In genomic region chr4:111416126-111416525, GRCm38 (mm10) we compare ENCODE assay signal across 10 mouse cellular contexts. TPM values are rescaled to one million over a fixed set of nuclear protein-coding genes. Genes with fewer than 3 reads are reported as not detected.
DNase-seq lines count a peak whose midpoint lies in the region; ATAC-seq and TF ChIP-seq lines count a peak whose summit lies in the region.
"Had no signal": no experiment of that assay in that cellular context is flagged by ENCODE, and none has a peak within 500 bp of the region (broad histone marks: within the 10 kb centered on the region; RNA-seq: fewer than 3 reads in every experiment).

No protein-coding gene starts in this region.

- H3K4me1 ChIP-seq in kidney, adult 2 months (ENCODE audit: control insufficient read depth, insufficient read depth, low read length), result peaks cover 26% of the 10 kb centered on the region; the same call in 1 of the 2 replicates
- no peaks in the 10 kb centered on the region for H3K4me1 ChIP-seq in bone marrow, adult 2 months (ENCODE audit: control insufficient read depth, insufficient read depth, low read length)
- H3K4me1 ChIP-seq in hindbrain, embryonic 10.5 days (replicated peaks), result peaks cover 25% of the 10 kb centered on the region
- peaks cover 37% of the 10 kb centered on the region for H3K4me1 ChIP-seq in midbrain, embryonic 14.5 days (ENCODE audit: control insufficient read depth, insufficient read depth, low read length)

- no peaks in the 10 kb centered on the region; the same call in 1 of the 2 replicates for H3K36me3 ChIP-seq in kidney, adult 2 months (ENCODE audit: control insufficient read depth, insufficient read depth, low read length)
- peaks cover 23% of the 10 kb centered on the region for H3K36me3 ChIP-seq in hindbrain, embryonic 10.5 days
- peaks cover 17% of the 10 kb centered on the region for H3K36me3 ChIP-seq in midbrain, embryonic 14.5 days (ENCODE audit: control insufficient read depth, insufficient read depth, low read length)

- no peak for DNase-seq in kidney, adult 2 months
- no peak for DNase-seq in kidney, postnatal 14 days
- DNase-seq in hindbrain, embryonic 10.5 days (ENCODE audit: low spot score), result no peak
- DNase-seq in midbrain, embryonic 14.5 days, result no peak
- no peak for DNase-seq in gastrocnemius, postnatal 4 days (ENCODE audit: low spot score in 2 of 2)
- no peak for DNase-seq in urinary bladder, postnatal 36 days (ENCODE audit: low spot score in 2 of 2)
- DNase-seq in Muller cell, postnatal 12 days (ENCODE audit: inconsistent ontology term), result no peak
- DNase-seq: gastrocnemius, postnatal 25 days had no signal

- TF ChIP-seq POLR2A in kidney, adult 2 months (IDR thresholded peaks at IDR 0.05; ENCODE audit: low read depth, low read length), result no peak
- no peak for TF ChIP-seq POLR2A in bone marrow, adult 2 months (IDR thresholded peaks at IDR 0.05; ENCODE audit: borderline replicate concordance, control insufficient read depth, low read depth, low read length)

- TF ChIP-seq CTCF in kidney, adult 2 months (conservative IDR thresholded peaks at IDR 0.05; ENCODE audit: insufficient read depth, insufficient read length, low read depth, low read length), result no peak
- TF ChIP-seq CTCF in bone marrow, adult 2 months (IDR thresholded peaks at IDR 0.05; ENCODE audit: control insufficient read depth, insufficient read depth, low read length), result no peak

- peak overlapping the region; percentile 99 for H3K9ac ChIP-seq in midbrain, embryonic 14.5 days (replicated peaks; ENCODE audit: low read length)

- no peaks in the 10 kb centered on the region for H3K9me3 ChIP-seq in hindbrain, embryonic 10.5 days
- no peaks in the 10 kb centered on the region for H3K9me3 ChIP-seq in midbrain, embryonic 14.5 days (ENCODE audit: control insufficient read depth, low read length)

- no peaks in the 10 kb centered on the region for H3K27me3 ChIP-seq in kidney, adult 2 months (replicated peaks; ENCODE audit: control insufficient read depth, insufficient read depth, low read length)
- no peaks in the 10 kb centered on the region for H3K27me3 ChIP-seq in hindbrain, embryonic 10.5 days (ENCODE audit: insufficient read depth, poor library complexity, severe bottlenecking)
- no peaks in the 10 kb centered on the region for H3K27me3 ChIP-seq in midbrain, embryonic 14.5 days (ENCODE audit: control insufficient read depth, insufficient read depth, low read length)

- 47% methylated on average over 3 of the region's 3 CpGs for WGBS in kidney, adult 2 months
- 20% methylated on average over 3 of the region's 3 CpGs for WGBS in bone marrow, adult 2 months
- WGBS in hindbrain, embryonic 10.5 days, result 76% methylated on average over 3 of the region's 3 CpGs
- 65% methylated on average over 3 of the region's 3 CpGs for WGBS in midbrain, embryonic 14.5 days

- peak overlapping the region; percentile 87 for H3K27ac ChIP-seq in kidney, adult 2 months (ENCODE audit: insufficient read depth, low read depth, low read length)
- H3K27ac ChIP-seq in bone marrow, adult 2 months (ENCODE audit: control insufficient read depth, insufficient read depth, low read depth, low read length, poor library complexity), result no peak overlapping the region
- H3K27ac ChIP-seq in hindbrain, embryonic 10.5 days, result peak overlapping the region; percentile 96; the same call in 1 of the 2 replicates
- H3K27ac ChIP-seq in midbrain, embryonic 14.5 days (replicated peaks; ENCODE audit: low read depth, low read length), result no peak overlapping the region
- H3K27ac ChIP-seq: macrophage had no signal

- ATAC-seq in midbrain, embryonic 14.5 days (ENCODE audit: low FRiP score, low TSS enrichment), result no peak

- peak overlapping the region; percentile 75 for H3K4me3 ChIP-seq in kidney, adult 2 months (ENCODE audit: insufficient read depth, low read depth, low read length)
- peak overlapping the region; percentile 42 for H3K4me3 ChIP-seq in bone marrow, adult 2 months (replicated peaks; ENCODE audit: control insufficient read depth, low read depth, low read length)
- H3K4me3 ChIP-seq in hindbrain, embryonic 10.5 days, result peak overlapping the region; percentile 88
- peak overlapping the region; percentile 97 for H3K4me3 ChIP-seq in midbrain, embryonic 14.5 days (replicated peaks; ENCODE audit: low read depth, low read length)

- H3K4me2 ChIP-seq in midbrain, embryonic 14.5 days (ENCODE audit: low read length), result peak overlapping the region; percentile 82

RNA-seq across cellular contexts. Expression of gene Bend5, which starts 1.3 kb away (rescaled TPM):
- 24.3 and 34.2 TPM in 2 replicates for polyA plus RNA-seq in kidney, adult 2 months (2012; rRNA removed)
- 3.1 and 6.1 TPM in 2 replicates for polyA plus RNA-seq in bone marrow, adult 2 months (2011; ENCODE audit: insufficient read depth, insufficient read length, low replicate concordance, missing spikeins)
- polyA plus RNA-seq in hindbrain, embryonic 10.5 days (2016; fragmentation: Nextera tagmentation; extraction: Ambion mirVana), result 25.6 and 35.7 TPM in 2 replicates
- polyA plus RNA-seq in midbrain, embryonic 14.5 days (2014; fragmentation: Nextera tagmentation; extraction: Ambion mirVana), result 86.3 and 88.8 TPM in 2 replicates
- 1 to 10 TPM; 6.2 to 7.4 TPM for total RNA-seq in gastrocnemius, postnatal 4 days (2021)
- polyA plus RNA-seq: macrophage had no signal

Comparison
In these comparisons a context has a peak if more than half of its experiments do, and no peak if none do; other contexts are left out.
1. H3K27ac ChIP-seq: peak in kidney, adult 2 months (single experiment) and hindbrain, embryonic 10.5 days (single experiment); none in bone marrow, adult 2 months (single experiment) and midbrain, embryonic 14.5 days (single experiment).
2. H3K4me3 ChIP-seq: peak in every context shown above with its lines; median percentile 97 in midbrain, embryonic 14.5 days; 88 in hindbrain, embryonic 10.5 days; 75 in kidney, adult 2 months; 42 in bone marrow, adult 2 months.